Mouse (Mus musculus): Measurements from ENCODE around the gene Traf3ip3. TPM values are rescaled to one million over a fixed set of nuclear protein-coding genes. Genes with fewer than 3 reads are reported as not detected.

The Traf3ip3 gene
- polyA plus RNA-seq, 1 experiment, result 11.5 TPM

DNA sequence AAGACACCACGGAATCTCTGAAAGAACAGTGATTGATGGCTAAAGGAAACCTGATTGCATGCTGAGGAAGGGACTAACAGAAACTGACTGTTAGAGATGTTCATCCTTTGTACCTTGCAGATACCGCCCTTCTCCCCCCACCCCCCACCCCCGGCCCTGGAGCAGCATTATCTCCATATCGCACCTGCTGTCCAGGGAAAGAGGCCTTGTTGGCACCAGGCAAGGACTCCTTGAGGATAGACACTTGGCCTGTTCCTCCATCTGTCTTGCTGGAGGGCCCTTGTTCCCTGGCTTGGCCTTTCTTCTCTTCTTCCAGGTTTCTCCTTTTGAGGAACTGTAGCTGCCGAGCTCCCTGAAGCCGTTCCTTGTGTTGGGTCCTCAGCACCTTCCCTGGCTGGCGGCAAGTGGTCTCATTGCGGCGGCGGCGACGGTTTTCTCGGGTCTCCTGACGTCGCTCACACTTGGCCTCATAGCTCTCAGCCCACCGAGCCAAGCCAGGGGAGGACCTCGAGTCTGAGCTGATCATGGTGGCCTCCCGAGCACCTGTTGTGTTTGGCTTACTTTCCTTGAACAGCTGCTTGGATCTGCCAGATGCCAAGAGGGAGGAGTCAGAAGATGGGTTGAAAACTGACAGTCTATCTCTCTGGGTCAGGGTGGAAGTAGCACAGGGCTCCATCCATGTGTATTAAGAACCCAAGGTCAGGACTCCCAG is 3.9 kb downstream of the Traf3ip3 start:
- TF ChIP-seq CEBPB (IDR thresholded peaks at IDR 0.05; ENCODE audit: insufficient read depth, poor library complexity, severe bottlenecking) (no peak), SRF (IDR thresholded peaks at IDR 0.05; ENCODE audit: control insufficient read depth, insufficient read length, low read depth) (no peak), MYOG (IDR thresholded peaks at IDR 0.05; ENCODE audit: control insufficient read depth in 1 of 3, insufficient read depth in 1 of 3, insufficient read length in 2 of 3, low read depth in 2 of 3) (peak; percentile 81 to 93 (median 87)), E2F4 (IDR thresholded peaks at IDR 0.05; ENCODE audit: insufficient read depth) (no peak), POLR2A (IDR thresholded peaks at IDR 0.05; ENCODE audit: insufficient read length, low read depth) (no peak), TCF12 (IDR thresholded peaks at IDR 0.05; ENCODE audit: insufficient read depth, poor library complexity, severe bottlenecking) (peak; percentile 75), USF1 (IDR thresholded peaks at IDR 0.05; ENCODE audit: low read depth) (no peak), TCF3 (IDR thresholded peaks at IDR 0.05; ENCODE audit: insufficient read length, low read depth) (peak; percentile 23), MYOD1 (IDR thresholded peaks at IDR 0.05; ENCODE audit: control insufficient read depth in 1 of 3, insufficient read length in 2 of 3, low read depth in 2 of 3) (peak; percentile 38 to 94 (median 93)), MAX (IDR thresholded peaks at IDR 0.05; ENCODE audit: low read depth) (no peak), POLR2AphosphoS2 (IDR thresholded peaks at IDR 0.05; ENCODE audit: insufficient read length, low read depth) (no peak), REST (IDR thresholded peaks at IDR 0.05; ENCODE audit: insufficient read depth, insufficient read length) (no peak)
- Histone ChIP-seq H3K4me3 (peak overlapping the region; percentile 3), H3K4me2 (ENCODE audit: low read depth) (peak overlapping the region; percentile 61), H3ac (ENCODE audit: control insufficient read depth, insufficient read length) (no peak overlapping the region), H3K27me3 (ENCODE audit: control insufficient read depth, insufficient read depth, insufficient read length) (no peaks in the 10 kb centered on the region), H3K36me3 (ENCODE audit: control insufficient read depth, insufficient read depth) (no peaks in the 10 kb centered on the region), H3K79me2 (ENCODE audit: control insufficient read depth, insufficient read depth) (no peaks in the 10 kb centered on the region)

DNA sequence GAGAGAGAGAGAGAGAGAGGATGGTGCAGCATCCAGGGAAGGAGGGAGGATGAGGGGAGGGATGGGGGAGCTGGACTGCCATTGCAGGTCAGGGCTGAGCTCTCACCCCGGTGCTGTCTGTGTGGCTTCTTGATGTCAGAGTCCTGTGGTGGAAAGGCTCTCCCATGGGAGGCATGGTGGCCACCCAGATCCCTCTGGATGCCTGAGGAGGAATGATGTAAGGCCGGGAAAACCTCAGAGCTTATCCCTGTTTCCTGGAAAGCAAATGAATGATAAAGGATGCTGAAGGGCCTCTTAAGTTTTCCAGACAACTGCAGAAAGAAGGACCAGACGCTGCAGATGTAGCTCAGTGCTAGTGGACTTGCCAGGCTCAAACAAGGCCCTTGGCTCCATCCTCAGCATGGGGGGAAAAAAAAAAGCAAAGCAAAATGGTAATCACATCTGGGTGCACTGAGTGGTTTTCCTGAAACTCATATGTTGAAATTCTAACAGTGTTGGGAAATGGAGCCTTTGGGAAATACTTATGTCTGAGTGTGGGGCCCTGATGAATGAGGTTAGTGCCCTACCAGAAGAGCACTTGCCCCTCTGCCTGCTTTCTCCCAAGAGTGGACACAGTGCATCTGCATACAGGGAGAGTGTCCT is 6.2 kb downstream of the Traf3ip3 start:
- H3K27me3 ChIP-seq (ENCODE audit: control insufficient read depth, insufficient read depth, insufficient read length), result no peaks in the 10 kb centered on the region
- no peak overlapping the region for H3ac ChIP-seq (ENCODE audit: control insufficient read depth, insufficient read length)
- H3K36me3 ChIP-seq (ENCODE audit: control insufficient read depth, insufficient read depth), result no peaks in the 10 kb centered on the region
- H3K4me3 ChIP-seq, result no peak overlapping the region
- no peaks in the 10 kb centered on the region for H3K79me2 ChIP-seq (ENCODE audit: control insufficient read depth, insufficient read depth)
- H3K4me2 ChIP-seq (ENCODE audit: low read depth), result no peak overlapping the region
- TF ChIP-seq CEBPB (IDR thresholded peaks at IDR 0.05; ENCODE audit: insufficient read depth, poor library complexity, severe bottlenecking) (peak; percentile 77; the same call in 1 of the 2 replicates), MYOD1 (IDR thresholded peaks at IDR 0.05; ENCODE audit: control insufficient read depth in 1 of 3, insufficient read length in 2 of 3, low read depth in 2 of 3) (no peak), POLR2A (IDR thresholded peaks at IDR 0.05; ENCODE audit: insufficient read length, low read depth) (peak; percentile 21)

DNA sequence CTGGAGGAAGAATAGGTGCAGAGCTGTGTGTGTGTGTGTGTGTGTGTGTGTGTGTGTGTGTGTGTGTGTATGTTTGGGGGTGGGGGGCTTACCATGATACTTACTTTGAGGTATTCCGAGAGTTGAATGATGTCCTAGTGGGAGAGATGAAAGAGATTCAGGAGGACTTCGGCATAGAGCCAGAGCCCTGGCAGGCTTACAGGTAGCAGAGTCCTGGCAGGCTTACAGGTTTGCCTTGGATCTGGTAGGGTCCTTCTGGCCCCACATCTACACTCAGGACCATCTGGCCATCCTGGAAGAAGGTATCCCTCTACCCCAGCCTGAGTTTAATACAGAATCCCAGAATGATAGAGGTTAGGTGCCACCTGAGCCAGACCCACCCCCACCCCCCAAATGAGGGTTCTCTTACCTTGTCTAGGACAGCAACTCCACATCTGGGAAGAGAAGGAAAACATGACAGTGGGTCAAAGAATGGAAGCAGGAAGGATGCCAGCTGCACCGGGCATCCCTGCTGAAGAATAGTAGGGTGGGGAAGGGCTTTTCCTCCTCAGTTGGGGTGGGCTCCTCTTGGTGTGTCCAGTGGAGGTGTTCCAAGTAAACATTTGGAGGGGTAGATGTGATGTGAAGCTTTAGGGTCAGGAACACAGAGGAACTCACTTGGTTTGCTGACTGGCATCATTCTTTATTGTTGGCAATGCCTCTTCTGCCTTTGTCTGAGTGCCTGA is 6.9 kb downstream of the Traf3ip3 start:
- TF ChIP-seq CEBPB (IDR thresholded peaks at IDR 0.05; ENCODE audit: insufficient read depth, poor library complexity, severe bottlenecking) (no peak), TCF12 (IDR thresholded peaks at IDR 0.05; ENCODE audit: insufficient read depth, poor library complexity, severe bottlenecking) (no peak)
- Histone ChIP-seq H3K27me3 (ENCODE audit: control insufficient read depth, insufficient read depth, insufficient read length) (no peaks in the 10 kb centered on the region), H3K4me2 (ENCODE audit: low read depth) (no peak overlapping the region), H3K4me3 (no peak overlapping the region), H3ac (ENCODE audit: control insufficient read depth, insufficient read length) (no peak overlapping the region), H3K36me3 (ENCODE audit: control insufficient read depth, insufficient read depth) (no peaks in the 10 kb centered on the region), H3K79me2 (ENCODE audit: control insufficient read depth, insufficient read depth) (no peaks in the 10 kb centered on the region)

DNA sequence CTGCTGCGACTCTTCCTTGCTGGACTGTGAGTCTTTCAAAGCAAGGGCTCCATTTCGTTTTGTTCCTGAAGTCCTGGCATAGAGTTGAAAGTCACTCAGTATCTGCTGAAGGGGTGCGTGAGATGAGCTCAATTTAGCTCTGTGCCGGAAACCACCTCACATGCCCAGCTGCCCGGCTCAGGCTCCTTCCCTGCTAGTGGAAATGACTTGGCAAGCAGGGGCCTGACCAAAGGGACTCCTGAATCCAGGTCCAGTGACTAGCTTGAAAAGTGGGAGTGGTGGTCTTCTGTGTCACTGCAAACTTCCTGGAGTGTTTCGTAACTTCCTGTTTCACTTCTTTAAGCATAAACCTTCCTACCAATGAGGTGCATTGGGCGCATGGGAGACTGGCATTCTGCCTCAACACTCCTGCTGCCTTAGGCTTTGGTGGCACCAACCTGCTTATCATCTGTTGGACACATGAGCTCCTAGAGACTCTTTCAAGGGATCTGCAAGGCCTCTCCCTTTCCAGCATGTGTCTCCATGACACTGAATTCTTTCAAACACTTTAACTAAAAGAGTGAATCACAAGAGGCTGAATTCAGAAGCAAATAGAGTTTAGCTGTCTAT is 9.7 kb downstream of the Traf3ip3 start:
- no peaks in the 10 kb centered on the region for H3K79me2 ChIP-seq (ENCODE audit: control insufficient read depth, insufficient read depth)
- H3ac ChIP-seq (ENCODE audit: control insufficient read depth, insufficient read length), result no peak overlapping the region
- H3K4me2 ChIP-seq (ENCODE audit: low read depth), result no peak overlapping the region
- TF ChIP-seq TCF12 (IDR thresholded peaks at IDR 0.05; ENCODE audit: insufficient read depth, poor library complexity, severe bottlenecking), result no peak
- TF ChIP-seq TCF3 (IDR thresholded peaks at IDR 0.05; ENCODE audit: insufficient read length, low read depth), result no peak
- no peak for TF ChIP-seq USF1 (IDR thresholded peaks at IDR 0.05; ENCODE audit: low read depth)
- TF ChIP-seq POLR2AphosphoS2 (IDR thresholded peaks at IDR 0.05; ENCODE audit: insufficient read length, low read depth), result no peak
- TF ChIP-seq REST (IDR thresholded peaks at IDR 0.05; ENCODE audit: insufficient read depth, insufficient read length), result no peak
- TF ChIP-seq SRF (IDR thresholded peaks at IDR 0.05; ENCODE audit: control insufficient read depth, insufficient read length, low read depth), result no peak
- TF ChIP-seq MYOG (IDR thresholded peaks at IDR 0.05; ENCODE audit: control insufficient read depth in 1 of 3, insufficient read depth in 1 of 3, insufficient read length in 2 of 3, low read depth in 2 of 3), result no peak
- no peak for TF ChIP-seq CEBPB (IDR thresholded peaks at IDR 0.05; ENCODE audit: insufficient read depth, poor library complexity, severe bottlenecking)
- no peak for TF ChIP-seq POLR2A (IDR thresholded peaks at IDR 0.05; ENCODE audit: insufficient read length, low read depth)
- TF ChIP-seq MYOD1 (IDR thresholded peaks at IDR 0.05; ENCODE audit: control insufficient read depth in 1 of 3, insufficient read length in 2 of 3, low read depth in 2 of 3), result no peak
- no peak for TF ChIP-seq MAX (IDR thresholded peaks at IDR 0.05; ENCODE audit: low read depth)
- TF ChIP-seq E2F4 (IDR thresholded peaks at IDR 0.05; ENCODE audit: insufficient read depth), result no peak
- no peak overlapping the region for H3K4me3 ChIP-seq
- no peaks in the 10 kb centered on the region for H3K27me3 ChIP-seq (ENCODE audit: control insufficient read depth, insufficient read depth, insufficient read length)
- no peaks in the 10 kb centered on the region for H3K36me3 ChIP-seq (ENCODE audit: control insufficient read depth, insufficient read depth)

Measured in myocyte (in vitro differentiated cells).